Mouse (Mus musculus): Measurements from ENCODE around the gene Gm11634. TPM values are rescaled to one million over a fixed set of nuclear protein-coding genes. Genes with fewer than 3 reads are reported as not detected.
"Not testable (repeated sequence)": the region's sequence is repeated elsewhere in the genome, so short reads cannot be mapped to it uniquely, and the experiment has no call there.

The Gm11634 gene
- polyA plus RNA-seq (2012; ENCODE audit: insufficient read depth, insufficient read length, missing spikeins): not detected in 2 replicates

GRCm38 (mm10) chr11:101599156-101599555 lies at the start of gene Gm11634:
Gm11634 (minus strand) TSS chr11:101599256.
- TF ChIP-seq CTCF (IDR thresholded peaks at IDR 0.05; ENCODE audit: low read depth, low read length): no peak
- H3K27ac ChIP-seq (ENCODE audit: insufficient read depth, low read depth, low read length): no peak within 1 kb of the TSS
- H3K4me3 ChIP-seq (ENCODE audit: insufficient read depth, low read length): no peak within 1 kb of the TSS
- no peaks in the 10 kb centered on the region for H3K4me1 ChIP-seq (ENCODE audit: control insufficient read depth, insufficient read depth, low read length)

- H3K4me3 ChIP-seq (ENCODE audit: insufficient read depth, low read length); H3K27ac ChIP-seq (ENCODE audit: insufficient read depth, low read depth, low read length); H3K4me1 ChIP-seq (ENCODE audit: control insufficient read depth, insufficient read depth, low read length): not testable (repeated sequence)
Observed at GRCm38 (mm10) chr11:101647093-101647492, 48.0 kb upstream of the Gm11634 start.

GRCm38 (mm10) chr11:101646283-101646794 lies 47.3 kb upstream of the Gm11634 start:
- H3K27ac ChIP-seq (ENCODE audit: insufficient read depth, low read depth, low read length): peak overlapping the region; percentile 12; the same call in 1 of the 2 replicates
- H3K4me3 ChIP-seq (ENCODE audit: insufficient read depth, low read length): peak overlapping the region; percentile 47
- not testable (repeated sequence) for H3K4me1 ChIP-seq (ENCODE audit: control insufficient read depth, insufficient read depth, low read length)

DNA sequence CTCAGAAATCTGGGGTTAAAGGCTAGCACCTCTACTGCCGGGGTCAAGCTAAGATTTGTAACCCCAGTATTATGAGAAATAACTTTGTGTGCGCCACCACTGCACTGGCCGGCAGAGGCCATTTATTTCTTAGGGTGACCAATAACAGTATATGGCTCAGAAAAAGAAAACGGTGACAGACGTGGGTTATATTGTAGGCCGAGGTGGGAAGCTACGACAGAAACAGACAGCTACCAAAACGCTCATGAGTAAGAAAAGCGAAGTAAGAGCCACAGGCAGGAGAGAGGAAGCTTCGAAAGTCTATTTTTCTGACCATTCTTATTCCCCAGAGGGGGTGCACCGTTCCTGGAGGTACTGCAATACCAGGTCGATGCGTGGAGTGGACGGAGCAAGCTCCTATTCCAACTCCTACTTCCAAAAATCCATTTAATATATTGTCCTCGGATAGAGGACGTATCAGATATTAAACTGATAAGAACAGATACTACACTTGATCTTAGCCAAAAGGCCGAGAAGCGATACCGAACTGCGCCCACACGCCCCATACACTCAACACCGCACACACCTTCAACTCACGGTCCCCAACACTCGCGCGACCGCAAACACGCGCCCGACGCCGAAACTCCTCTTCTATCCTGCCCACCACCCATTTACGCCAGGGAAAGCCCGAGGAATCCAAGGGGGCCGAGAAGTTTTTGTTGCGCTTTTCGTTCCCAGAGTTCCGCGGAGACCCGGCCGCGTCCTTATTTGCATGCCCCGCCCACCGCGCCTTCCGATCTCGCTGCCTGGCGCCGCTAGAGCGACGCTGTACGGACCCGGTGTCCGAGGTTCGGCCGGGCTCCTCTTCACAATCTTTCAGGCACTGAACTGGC lies 46.6 kb upstream of the Gm11634 start:
- TF ChIP-seq POLR2A (IDR thresholded peaks at IDR 0.05; ENCODE audit: borderline replicate concordance, low read depth, low read length): peak; percentile 93; the same call in 1 of the 2 replicates

DNA sequence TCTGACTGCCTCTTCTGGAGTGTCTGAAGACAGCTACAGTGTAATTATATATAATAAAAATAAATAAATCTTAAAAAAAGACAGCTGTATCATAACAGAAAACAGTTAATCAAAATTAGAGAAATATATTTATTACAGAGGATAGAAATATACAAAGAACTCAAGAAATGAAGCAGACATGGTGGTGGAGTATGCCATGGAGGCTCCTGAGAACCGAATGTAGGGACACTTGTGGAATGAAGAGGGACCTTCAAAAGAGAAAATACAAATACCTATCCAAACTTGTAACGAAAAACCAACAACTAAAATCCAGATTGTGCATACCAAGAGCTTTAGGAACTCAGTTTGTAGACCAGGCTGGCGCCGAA lies 46.0 kb upstream of the Gm11634 start:
- not testable (repeated sequence) for H3K4me3 ChIP-seq (ENCODE audit: insufficient read depth, low read length); H3K4me1 ChIP-seq (ENCODE audit: control insufficient read depth, insufficient read depth, low read length); H3K27ac ChIP-seq (ENCODE audit: insufficient read depth, low read depth, low read length)

More for the DNA sequence above, 46.6 kb upstream of the Gm11634 start:
- not testable (repeated sequence) for H3K4me1 ChIP-seq (ENCODE audit: control insufficient read depth, insufficient read depth, low read length)
- H3K4me3 ChIP-seq (ENCODE audit: insufficient read depth, low read length): peak overlapping the region; percentile 47
- peak overlapping the region; percentile 65 for H3K27ac ChIP-seq (ENCODE audit: insufficient read depth, low read depth, low read length)

DNA sequence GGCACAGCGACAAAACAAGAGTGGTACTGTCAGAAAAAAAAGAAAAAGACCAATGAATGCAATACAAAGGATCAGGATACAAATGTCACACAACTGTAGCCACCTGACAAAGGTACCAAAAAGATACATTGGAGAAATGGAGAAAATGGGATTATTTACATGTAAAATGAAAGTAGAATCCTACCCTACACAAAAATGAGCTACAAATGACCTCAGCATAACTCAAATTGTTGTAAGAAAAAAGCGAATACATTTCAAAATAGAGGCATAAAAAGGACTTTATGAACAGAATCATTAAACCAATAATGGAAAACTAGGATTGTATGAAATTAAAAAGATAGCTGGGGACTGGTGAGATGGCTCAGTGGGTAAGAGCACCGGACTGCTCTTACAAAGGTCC lies 45.5 kb upstream of the Gm11634 start:
- Histone ChIP-seq H3K27ac (ENCODE audit: insufficient read depth, low read depth, low read length) (no peak overlapping the region), H3K4me3 (ENCODE audit: insufficient read depth, low read length) (no peak overlapping the region), H3K4me1 (ENCODE audit: control insufficient read depth, insufficient read depth, low read length) (peaks cover 9% of the 10 kb centered on the region)
- no peak for TF ChIP-seq CTCF (IDR thresholded peaks at IDR 0.05; ENCODE audit: low read depth, low read length)

- Histone ChIP-seq H3K27ac (ENCODE audit: insufficient read depth, low read depth, low read length) (0 out of 2 replicates have a peak overlapping the region, but pooled peaks have one; percentile 42), H3K4me3 (ENCODE audit: insufficient read depth, low read length) (no peak overlapping the region), H3K4me1 (ENCODE audit: control insufficient read depth, insufficient read depth, low read length) (peaks cover 9% of the 10 kb centered on the region)
- TF ChIP-seq POLR2A (IDR thresholded peaks at IDR 0.05; ENCODE audit: borderline replicate concordance, low read depth, low read length) (no peak), CTCF (IDR thresholded peaks at IDR 0.05; ENCODE audit: low read depth, low read length) (no peak)
Observed at GRCm38 (mm10) chr11:101642931-101643330, 43.9 kb upstream of the Gm11634 start.

DNA sequence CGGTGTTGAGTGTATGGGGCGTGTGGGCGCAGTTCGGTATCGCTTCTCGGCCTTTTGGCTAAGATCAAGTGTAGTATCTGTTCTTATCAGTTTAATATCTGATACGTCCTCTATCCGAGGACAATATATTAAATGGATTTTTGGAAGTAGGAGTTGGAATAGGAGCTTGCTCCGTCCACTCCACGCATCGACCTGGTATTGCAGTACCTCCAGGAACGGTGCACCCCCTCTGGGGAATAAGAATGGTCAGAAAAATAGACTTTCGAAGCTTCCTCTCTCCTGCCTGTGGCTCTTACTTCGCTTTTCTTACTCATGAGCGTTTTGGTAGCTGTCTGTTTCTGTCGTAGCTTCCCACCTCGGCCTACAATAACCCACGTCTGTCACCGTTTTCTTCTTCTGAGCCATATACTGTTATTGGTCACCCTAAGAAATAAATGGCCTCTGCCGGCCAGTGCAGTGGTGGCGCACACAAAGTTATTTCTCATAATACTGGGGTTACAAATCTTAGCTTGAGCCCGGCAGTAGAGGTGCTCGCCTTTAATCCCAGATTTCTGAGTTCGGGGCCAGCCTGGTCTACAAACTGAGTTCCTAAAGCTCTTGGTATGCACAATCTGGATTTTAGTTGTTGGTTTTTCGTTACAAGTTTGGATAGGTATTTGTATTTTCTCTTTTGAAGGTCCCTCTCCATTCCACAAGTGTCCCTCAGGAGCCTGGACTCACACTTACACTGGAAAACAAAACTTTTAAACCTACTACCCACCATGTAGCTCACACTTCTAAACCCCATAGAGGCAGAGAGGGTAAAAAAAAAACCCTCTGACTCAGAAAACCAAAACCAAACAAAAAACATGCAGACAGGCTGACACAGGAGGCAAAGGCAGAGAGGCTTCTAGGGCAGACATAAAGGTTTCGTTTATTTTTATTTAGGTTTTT lies 42.9 kb upstream of the Gm11634 start:
- peak overlapping the region; percentile 47 for H3K4me3 ChIP-seq (ENCODE audit: insufficient read depth, low read length)
- TF ChIP-seq POLR2A (IDR thresholded peaks at IDR 0.05; ENCODE audit: borderline replicate concordance, low read depth, low read length): peak; percentile 68; the same call in 1 of the 2 replicates
- not testable (repeated sequence) for H3K4me1 ChIP-seq (ENCODE audit: control insufficient read depth, insufficient read depth, low read length)
- peak overlapping the region; percentile 69 for H3K27ac ChIP-seq (ENCODE audit: insufficient read depth, low read depth, low read length)

- not testable (repeated sequence) for H3K4me1 ChIP-seq (ENCODE audit: control insufficient read depth, insufficient read depth, low read length)
- Histone ChIP-seq H3K4me3 (ENCODE audit: insufficient read depth, low read length) (peak overlapping the region; percentile 47), H3K27ac (ENCODE audit: insufficient read depth, low read depth, low read length) (peak overlapping the region; percentile 69)
Observed at GRCm38 (mm10) chr11:101640857-101641709, 42.0 kb upstream of the Gm11634 start.

DNA sequence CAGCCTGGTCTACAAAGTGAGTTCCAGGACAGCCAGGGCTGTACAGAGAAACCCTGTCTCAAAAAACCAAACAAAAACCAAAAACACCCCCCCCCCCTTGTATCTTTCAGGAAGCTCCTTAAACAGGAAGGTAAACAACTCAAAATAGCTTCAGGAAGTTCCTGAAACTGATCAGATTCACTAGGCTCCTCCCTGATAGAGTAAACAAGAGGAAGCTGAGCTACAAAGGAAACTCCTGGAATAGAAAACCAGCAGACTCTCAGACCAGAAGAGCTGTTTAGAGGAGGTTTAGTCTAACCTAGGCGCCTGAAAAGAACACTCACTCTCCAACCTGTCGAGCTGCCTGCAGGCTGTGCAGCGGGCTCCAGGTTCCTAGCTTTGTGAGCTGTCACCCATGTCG lies 40.7 kb upstream of the Gm11634 start:
- Histone ChIP-seq H3K4me1 (ENCODE audit: control insufficient read depth, insufficient read depth, low read length) (peaks cover 9% of the 10 kb centered on the region), H3K4me3 (ENCODE audit: insufficient read depth, low read length) (no peak overlapping the region), H3K27ac (ENCODE audit: insufficient read depth, low read depth, low read length) (no peak overlapping the region)
- TF ChIP-seq POLR2A (IDR thresholded peaks at IDR 0.05; ENCODE audit: borderline replicate concordance, low read depth, low read length): no peak
- no peak for TF ChIP-seq CTCF (IDR thresholded peaks at IDR 0.05; ENCODE audit: low read depth, low read length)
